Mouse (Mus musculus) liver, embryonic 14.5 days (tissue): ENCODE measurements at regions not wholly inside any gene's neighbourhood (a gene's known extent, or its start where the extent isn't known, plus 50 kb on each side); places are given as distances from the start of the nearest gene placed in this dataset.

ENCODE experiments used
- ATAC-seq: fragments of 200-750 bp; cut with Nextera tagmentation; 2 replicates; pipeline ENCODE4 v1.8.0; 2017; ENCODE audit warnings: moderate number of reproducible peaks, mild to moderate bottlenecking, moderate library complexity; ENCODE audit not compliant: insufficient read depth
- DNase-seq, 3 experiments: peaks; one replicate each; pipeline ENCODE4 v3.0.0-alpha.2; 2012 to 2013; ENCODE audit warnings: low read depth in 3 of 3, low spot score in 3 of 3
- H3K27ac ChIP-seq: fragments of 300-500 bp; sonication (generic); 2 replicates; pipeline ENCODE4 v1.5.1; 2014; ENCODE audit warnings: moderate library complexity, mild to moderate bottlenecking, control low read depth, inconsistent platforms
- H3K27me3 ChIP-seq: fragments of 300-500 bp; sonication (generic); 2 replicates; pipeline ENCODE4 v1.6.1; 2014; ENCODE audit warnings: mild to moderate bottlenecking, low read length, moderate library complexity; ENCODE audit not compliant: control insufficient read depth, insufficient read depth
- H3K36me3 ChIP-seq: fragments of 300-500 bp; sonication (generic); replicated peaks from 2 replicates; pipeline ENCODE4 v1.6.1; 2014; ENCODE audit warnings: low read depth; ENCODE audit not compliant: control insufficient read depth, insufficient read depth
- H3K4me1 ChIP-seq, 2 experiments: fragments of 200-500 bp in 1 of 2; fragments of 300-500 bp in 1 of 2; sonication (generic) in 1 of 2; replicated peaks; 2 replicates each; pipeline ENCODE4 v1.6.1; 2012 to 2014; ENCODE audit warnings: antibody characterized with exemption in 1 of 2, inconsistent platforms in 1 of 2, low read length in 1 of 2; ENCODE audit not compliant: control insufficient read depth in 2 of 2, insufficient read depth in 2 of 2
- H3K4me2 ChIP-seq: fragments of 300-500 bp; sonication (generic); 2 replicates; pipeline ENCODE4 v1.6.1; 2014; ENCODE audit warnings: low read depth, mild to moderate bottlenecking, control low read depth, moderate library complexity
- H3K4me3 ChIP-seq, 2 experiments: fragments of 200-500 bp in 1 of 2; fragments of 300-500 bp in 1 of 2; sonication (generic) in 1 of 2; 2 replicates each; pipeline ENCODE4 v1.5.1; 2012 to 2014; ENCODE audit warnings: low read depth in 2 of 2, low read length in 2 of 2, mild to moderate bottlenecking in 2 of 2, control low read depth in 1 of 2, inconsistent platforms in 1 of 2, moderate library complexity in 1 of 2; ENCODE audit not compliant: insufficient read depth in 1 of 2
- H3K9ac ChIP-seq: fragments of 300-500 bp; sonication (generic); replicated peaks from 2 replicates; pipeline ENCODE4 v1.6.1; 2014; ENCODE audit warnings: mild to moderate bottlenecking, control low read depth, moderate library complexity
- H3K9me3 ChIP-seq: fragments of 300-500 bp; sonication (generic); 2 replicates; pipeline ENCODE4 v1.6.1; 2016; ENCODE audit warnings: low read length, mixed read lengths; ENCODE audit not compliant: control insufficient read depth
- CTCF ChIP-seq: IDR thresholded peaks from 2 replicates; pipeline ENCODE4 v1.5.1; 2016; ENCODE audit warnings: antibody characterized with exemption, low read depth, control low read depth
- EP300 ChIP-seq: IDR thresholded peaks from 2 replicates; pipeline ENCODE4 v1.6.1; 2016; ENCODE audit warnings: antibody characterized with exemption, low read depth
- WGBS: fragments of 180-500 bp; shearing (Covaris S2); extraction: QIAGEN DNeasy Blood & Tissue Kit; methylation state at CpG from one replicate; pipeline ENCODE4 v1.1.7; 2014; ENCODE audit not compliant: insufficient replicate concordance; 5-methylcytosine and 5-hydroxymethylcytosine counted together

DNA sequence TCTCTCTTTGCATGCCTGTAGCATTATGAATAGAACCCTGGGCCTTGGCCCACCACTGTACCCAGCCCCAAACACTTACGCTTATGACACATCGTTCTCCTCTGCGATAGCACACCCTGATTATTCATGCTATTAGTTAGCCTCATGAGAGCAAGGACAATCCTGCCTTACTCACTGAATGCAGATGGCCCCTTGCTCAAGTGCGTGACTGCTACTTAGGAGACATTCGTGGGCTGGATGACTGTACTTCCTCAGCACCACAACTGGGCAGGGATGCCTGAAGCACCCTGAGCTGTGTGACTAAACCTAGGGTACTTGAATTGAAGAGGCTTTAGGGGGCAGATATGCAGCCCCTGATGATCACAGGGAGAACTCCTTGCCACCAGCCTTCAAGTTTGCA lies 204.4 kb upstream of the Nlrp1b start:
- Histone ChIP-seq H3K27me3 (no peaks in the 10 kb centered on the region), H3K36me3 (no peaks in the 10 kb centered on the region), H3K9me3 (no peaks in the 10 kb centered on the region), H3K4me3 (no peak overlapping the region), H3K4me1 (no peaks in the 10 kb centered on the region), H3K9ac (no peak overlapping the region), H3K4me2 (no peak overlapping the region), H3K27ac (no peak overlapping the region)
- DNase-seq (no peak), ATAC-seq (no peak)
- TF ChIP-seq CTCF, result no peak
- WGBS, result 80% methylated on average over 5 of the region's 5 CpGs

DNA sequence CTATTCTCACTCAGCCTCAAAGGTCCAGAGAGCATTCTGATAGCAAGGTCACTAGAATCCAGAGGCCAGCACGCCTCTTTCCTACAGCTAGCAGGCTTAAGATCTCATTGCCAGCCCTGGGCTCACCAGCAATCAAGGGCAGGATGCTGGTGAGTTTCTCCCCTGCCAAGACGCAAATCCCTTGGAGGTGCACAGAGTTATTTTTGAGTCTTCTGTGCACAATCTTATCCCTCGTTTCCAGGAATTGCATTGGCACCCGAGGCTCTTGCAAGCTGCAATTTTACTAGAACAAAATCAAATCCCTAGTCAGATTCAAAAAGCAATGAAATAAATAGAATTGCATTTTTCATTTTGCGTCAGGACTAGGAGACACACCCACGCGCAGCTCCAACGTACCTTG lies 205.2 kb upstream of the Nlrp1b start:
- DNase-seq, result no peak
- no peaks in the 10 kb centered on the region for H3K27me3 ChIP-seq
- 49% methylated on average over 8 of the region's 8 CpGs for WGBS
- H3K27ac ChIP-seq, result no peak overlapping the region
- no peak overlapping the region for H3K9ac ChIP-seq
- no peak overlapping the region for H3K4me3 ChIP-seq
- H3K36me3 ChIP-seq, result no peaks in the 10 kb centered on the region
- H3K9me3 ChIP-seq, result no peaks in the 10 kb centered on the region
- no peak for TF ChIP-seq CTCF
- TF ChIP-seq EP300, result no peak
- H3K4me2 ChIP-seq, result no peak overlapping the region
- no peak for ATAC-seq
- H3K4me1 ChIP-seq, result no peaks in the 10 kb centered on the region

DNA sequence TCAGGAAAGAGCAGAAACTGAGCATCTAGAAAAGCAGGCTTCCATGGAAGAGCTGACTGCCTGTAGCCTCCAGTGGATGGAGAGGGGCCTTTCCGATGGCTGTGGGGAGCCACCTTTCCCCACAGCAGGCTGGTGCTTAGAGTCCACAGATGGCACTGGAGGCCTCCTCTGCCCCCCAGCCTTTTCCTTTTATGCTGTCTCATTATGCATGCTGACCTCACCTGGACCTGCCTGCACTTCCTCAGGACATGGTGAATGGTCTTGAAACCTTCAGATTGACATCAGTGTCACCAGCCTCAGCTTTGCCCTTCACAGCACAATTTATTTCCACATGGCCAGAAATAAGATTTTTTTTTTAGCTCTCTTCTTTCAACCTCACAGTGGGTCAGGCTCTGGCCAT lies 205.8 kb upstream of the Nlrp1b start:
- H3K27ac ChIP-seq, result no peak overlapping the region
- TF ChIP-seq EP300 (no peak), CTCF (no peak)

DNA sequence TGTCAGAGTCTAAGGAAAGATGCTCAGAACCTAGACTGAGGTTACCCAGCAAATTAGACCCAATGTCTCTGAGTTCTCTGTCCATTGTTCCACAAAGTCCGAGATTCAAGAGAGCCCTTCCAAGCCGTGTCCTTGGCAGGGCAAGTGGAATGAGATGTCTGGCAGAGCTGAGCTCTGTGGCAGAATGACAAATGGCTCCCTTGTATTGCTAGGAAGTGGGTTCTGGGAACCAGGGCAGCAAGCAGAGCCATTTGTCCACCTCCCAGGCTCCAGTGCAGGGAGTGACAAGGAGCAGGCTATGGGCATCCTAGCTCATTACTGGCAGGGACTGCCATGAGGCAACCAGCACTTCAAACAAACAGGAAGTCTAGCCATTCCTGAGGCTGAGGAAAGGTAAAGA lies 206.3 kb upstream of the Nlrp1b start:
- no peak overlapping the region for H3K4me3 ChIP-seq
- no peaks in the 10 kb centered on the region for H3K4me1 ChIP-seq
- H3K27ac ChIP-seq, result no peak overlapping the region
- no peak overlapping the region for H3K4me2 ChIP-seq
- H3K27me3 ChIP-seq, result no peaks in the 10 kb centered on the region
- H3K9me3 ChIP-seq, result no peaks in the 10 kb centered on the region
- DNase-seq (no peak), ATAC-seq (no peak)
- H3K36me3 ChIP-seq, result no peaks in the 10 kb centered on the region
- TF ChIP-seq CTCF (no peak), EP300 (no peak)
- H3K9ac ChIP-seq, result no peak overlapping the region
- 41% methylated on average over 2 of the region's 2 CpGs for WGBS

More for the DNA sequence above, 205.8 kb upstream of the Nlrp1b start:
- H3K4me1 ChIP-seq, result no peaks in the 10 kb centered on the region
- no peaks in the 10 kb centered on the region for H3K36me3 ChIP-seq
- DNase-seq (no peak), ATAC-seq (no peak)
- no peak overlapping the region for H3K4me2 ChIP-seq
- no peak overlapping the region for H3K9ac ChIP-seq
- no peak overlapping the region for H3K4me3 ChIP-seq
- 54% methylated on average over 1 of the region's 1 CpGs for WGBS
- no peaks in the 10 kb centered on the region for H3K9me3 ChIP-seq
- no peaks in the 10 kb centered on the region for H3K27me3 ChIP-seq

DNA sequence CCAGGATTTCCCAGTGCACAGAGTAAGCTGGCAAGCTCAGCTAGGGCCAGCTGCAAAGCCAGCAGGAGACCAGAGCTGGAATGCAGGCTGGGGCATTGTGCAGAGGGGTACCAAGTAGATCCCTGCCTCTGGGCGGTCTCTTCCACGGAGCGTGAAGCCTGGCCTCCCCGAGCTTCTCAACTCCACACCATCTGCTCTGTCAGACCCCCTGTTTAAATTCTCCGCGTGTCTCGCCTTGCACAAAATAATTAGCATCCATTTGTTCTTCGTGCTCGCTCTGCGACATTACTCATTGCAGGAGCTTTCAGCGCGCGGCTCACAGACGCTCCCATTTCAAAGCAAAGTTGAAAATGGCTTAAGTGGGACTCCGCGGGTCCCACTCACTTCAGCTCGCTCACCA lies 209.3 kb upstream of the Nlrp1b start:
- no peaks in the 10 kb centered on the region for H3K27me3 ChIP-seq
- H3K9ac ChIP-seq, result no peak overlapping the region
- H3K4me3 ChIP-seq, result no peak overlapping the region
- ATAC-seq (no peak), DNase-seq (no peak)
- H3K9me3 ChIP-seq, result no peaks in the 10 kb centered on the region
- no peaks in the 10 kb centered on the region for H3K4me1 ChIP-seq
- no peaks in the 10 kb centered on the region for H3K36me3 ChIP-seq
- no peak overlapping the region for H3K27ac ChIP-seq
- no peak overlapping the region for H3K4me2 ChIP-seq
- TF ChIP-seq CTCF, result no peak
- TF ChIP-seq EP300, result no peak
- WGBS, result 9% methylated on average over 17 of the region's 17 CpGs

DNA sequence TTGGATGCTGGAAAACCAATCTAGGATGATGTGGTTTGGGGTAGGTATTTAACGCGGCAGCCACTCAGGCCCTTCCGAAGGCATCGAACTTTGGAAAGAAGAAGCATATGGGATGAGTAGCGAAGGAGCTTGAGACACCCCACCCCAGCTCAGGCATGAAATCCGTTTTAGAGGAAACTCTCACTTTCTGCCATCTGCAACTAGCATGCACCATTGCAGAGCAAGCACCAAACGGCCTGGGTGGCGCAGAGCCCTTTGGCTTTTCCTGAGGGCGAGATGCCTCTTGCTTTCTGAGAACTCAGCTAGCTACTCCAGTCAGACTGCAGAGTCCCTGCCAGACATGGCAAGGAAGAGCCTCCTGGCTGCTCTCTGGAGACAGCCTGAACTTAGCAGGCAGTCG lies 209.9 kb upstream of the Nlrp1b start:
- no peak overlapping the region for H3K9ac ChIP-seq
- TF ChIP-seq CTCF (no peak), EP300 (no peak)
- WGBS, result 43% methylated on average over 10 of the region's 10 CpGs

More for the DNA sequence above, 209.9 kb upstream of the Nlrp1b start:
- Histone ChIP-seq H3K27ac (no peak overlapping the region), H3K27me3 (no peaks in the 10 kb centered on the region), H3K36me3 (no peaks in the 10 kb centered on the region), H3K9me3 (no peaks in the 10 kb centered on the region), H3K4me2 (no peak overlapping the region), H3K4me1 (no peaks in the 10 kb centered on the region), H3K4me3 (no peak overlapping the region)
- ATAC-seq (no peak), DNase-seq (no peak)
